Mouse (Mus musculus) liver, embryonic 12.5 days (tissue): ENCODE measurements around the gene Gkap1. TPM values are rescaled to one million over a fixed set of nuclear protein-coding genes. Genes with fewer than 3 reads are reported as not detected.

Source experiments
- ATAC-seq: fragments of 200-750 bp; cut with Nextera tagmentation; 2 replicates; pipeline ENCODE4 v1.8.0; 2017; ENCODE audit warnings: moderate number of reproducible peaks, mild to moderate bottlenecking, moderate library complexity
- H3K27ac ChIP-seq: fragments of 300-500 bp; sonication (generic); 2 replicates; pipeline ENCODE4 v1.5.1; 2016; ENCODE audit warnings: mild to moderate bottlenecking
- H3K27me3 ChIP-seq: fragments of 300-500 bp; sonication (generic); replicated peaks from 2 replicates; pipeline ENCODE4 v1.6.1; 2016; ENCODE audit warnings: mild to moderate bottlenecking, moderate library complexity
- H3K36me3 ChIP-seq: fragments of 300-500 bp; sonication (generic); 2 replicates; pipeline ENCODE4 v1.6.1; 2016; ENCODE audit warnings: mild to moderate bottlenecking, moderate library complexity
- H3K4me1 ChIP-seq: fragments of 300-500 bp; sonication (generic); 2 replicates; pipeline ENCODE4 v1.6.1; 2016
- H3K4me2 ChIP-seq: fragments of 300-500 bp; sonication (generic); 2 replicates; pipeline ENCODE4 v1.6.1; 2016; ENCODE audit warnings: mild to moderate bottlenecking, moderate library complexity
- H3K4me3 ChIP-seq: fragments of 300-500 bp; sonication (generic); 2 replicates; pipeline ENCODE4 v1.5.1; 2016; ENCODE audit warnings: mild to moderate bottlenecking, moderate library complexity
- H3K9ac ChIP-seq: fragments of 300-500 bp; sonication (generic); 2 replicates; pipeline ENCODE4 v1.6.1; 2016; ENCODE audit warnings: mild to moderate bottlenecking, moderate library complexity
- H3K9me3 ChIP-seq: fragments of 300-500 bp; sonication (generic); replicated peaks from 2 replicates; pipeline ENCODE4 v1.6.1; 2016; ENCODE audit warnings: mild to moderate bottlenecking, moderate library complexity
- WGBS: fragments of 180-500 bp; shearing (Covaris S2); methylation state at CpG from one replicate; pipeline ENCODE4 v1.1.7; 2016; ENCODE audit not compliant: insufficient replicate concordance; 5-methylcytosine and 5-hydroxymethylcytosine counted together
- polyA plus RNA-seq: library from polyadenylated mRNA; unstranded; fragments of >200 nt; fragmentation: Nextera tagmentation; extraction: Ambion mirVana; gene quantifications from 2 replicates; pipeline ENCODE4 v1.2.1, GENCODE M21; 2016

Gkap1 gene
- 9.0 and 9.1 TPM in 2 replicates for polyA plus RNA-seq

- Histone ChIP-seq H3K4me1 (peaks cover 26% of the 10 kb centered on the region), H3K9me3 (no peaks in the 10 kb centered on the region), H3K36me3 (no peaks in the 10 kb centered on the region), H3K27me3 (peaks cover 76% of the 10 kb centered on the region), H3K27ac (peak within 1 kb of the TSS; percentile 27; the same call in 1 of the 2 replicates), H3K4me3 (peak within 1 kb of the TSS; percentile 78), H3K9ac (peak within 1 kb of the TSS; percentile 81), H3K4me2 (peak within 1 kb of the TSS; percentile 95)
- no peak for ATAC-seq
- 58% methylated on average over 8 of the region's 8 CpGs for WGBS
These were observed at the start of gene Gkap1 for GRCm38 (mm10) chr13:58275599-58275998. Gene Gkap1, minus strand, starts transcription at chr13:58275699.

GRCm38 (mm10) chr13:58317768-58318167 lies 42.3 kb upstream of the Gkap1 start:
- H3K4me3 ChIP-seq, result no peak overlapping the region
- H3K27ac ChIP-seq, result no peak overlapping the region
- H3K9me3 ChIP-seq, result no peaks in the 10 kb centered on the region
- no peak overlapping the region for H3K4me2 ChIP-seq
- H3K27me3 ChIP-seq, result 0 out of 2 replicates have a peak, but pooled peaks cover 5% of the 10 kb centered on the region
- peaks cover 10% of the 10 kb centered on the region; the same call in 1 of the 2 replicates for H3K4me1 ChIP-seq
- no peaks in the 10 kb centered on the region for H3K36me3 ChIP-seq
- WGBS, result 46% methylated on average over 2 of the region's 2 CpGs
- H3K9ac ChIP-seq, result no peak overlapping the region
- no peak for ATAC-seq

- ATAC-seq, result peak; percentile 64
- H3K27ac ChIP-seq, result no peak overlapping the region
- 32% methylated on average over 6 of the region's 6 CpGs for WGBS
These were observed 39.5 kb upstream of the Gkap1 start for GRCm38 (mm10) chr13:58314991-58315390.

GRCm38 (mm10) chr13:58313758-58314157 lies 38.3 kb upstream of the Gkap1 start:
- Histone ChIP-seq H3K9ac (no peak overlapping the region), H3K36me3 (no peaks in the 10 kb centered on the region), H3K4me3 (no peak overlapping the region), H3K9me3 (no peaks in the 10 kb centered on the region), H3K27me3 (0 out of 2 replicates have a peak, but pooled peaks cover 5% of the 10 kb centered on the region), H3K27ac (no peak overlapping the region), H3K4me1 (peaks cover 10% of the 10 kb centered on the region; the same call in 1 of the 2 replicates), H3K4me2 (no peak overlapping the region)
- ATAC-seq, result no peak
- WGBS, result 58% methylated on average over 3 of the region's 3 CpGs

More at GRCm38 (mm10) chr13:58314991-58315390, 39.5 kb upstream of the Gkap1 start:
- Histone ChIP-seq H3K4me1 (peaks cover 10% of the 10 kb centered on the region; the same call in 1 of the 2 replicates), H3K4me2 (no peak overlapping the region), H3K9me3 (no peaks in the 10 kb centered on the region), H3K9ac (no peak overlapping the region), H3K4me3 (no peak overlapping the region), H3K36me3 (no peaks in the 10 kb centered on the region), H3K27me3 (0 out of 2 replicates have a peak, but pooled peaks cover 5% of the 10 kb centered on the region)

GRCm38 (mm10) chr13:58311351-58311750 lies 35.9 kb upstream of the Gkap1 start:
- H3K27me3 ChIP-seq, result no peaks in the 10 kb centered on the region
- no peak overlapping the region for H3K4me2 ChIP-seq
- H3K9ac ChIP-seq, result no peak overlapping the region
- H3K27ac ChIP-seq, result no peak overlapping the region
- 44% methylated on average over 3 of the region's 3 CpGs for WGBS
- H3K4me1 ChIP-seq, result peaks cover 10% of the 10 kb centered on the region; the same call in 1 of the 2 replicates
- no peak overlapping the region for H3K4me3 ChIP-seq
- H3K36me3 ChIP-seq, result no peaks in the 10 kb centered on the region
- no peak for ATAC-seq
- no peaks in the 10 kb centered on the region for H3K9me3 ChIP-seq

- H3K4me2 ChIP-seq, result no peak overlapping the region
- H3K4me1 ChIP-seq, result peaks cover 6% of the 10 kb centered on the region; the same call in 1 of the 2 replicates
- no peak overlapping the region for H3K9ac ChIP-seq
- H3K27ac ChIP-seq, result no peak overlapping the region
- H3K27me3 ChIP-seq, result no peaks in the 10 kb centered on the region
- ATAC-seq, result no peak
- no peaks in the 10 kb centered on the region for H3K36me3 ChIP-seq
- 66% methylated on average over 8 of the region's 8 CpGs for WGBS
- H3K4me3 ChIP-seq, result no peak overlapping the region
- no peaks in the 10 kb centered on the region for H3K9me3 ChIP-seq
These were observed 34.0 kb upstream of the Gkap1 start for GRCm38 (mm10) chr13:58309499-58309898.

GRCm38 (mm10) chr13:58307453-58307852 lies 32.0 kb upstream of the Gkap1 start:
- no peaks in the 10 kb centered on the region for H3K4me1 ChIP-seq
- 74% methylated on average over 5 of the region's 5 CpGs for WGBS
- H3K9me3 ChIP-seq, result no peaks in the 10 kb centered on the region
- no peak overlapping the region for H3K4me3 ChIP-seq
- no peak overlapping the region for H3K4me2 ChIP-seq
- no peaks in the 10 kb centered on the region for H3K27me3 ChIP-seq
- ATAC-seq, result no peak
- H3K27ac ChIP-seq, result no peak overlapping the region
- H3K36me3 ChIP-seq, result no peaks in the 10 kb centered on the region
- no peak overlapping the region for H3K9ac ChIP-seq

GRCm38 (mm10) chr13:58305230-58305629 lies 29.7 kb upstream of the Gkap1 start:
- no peaks in the 10 kb centered on the region for H3K9me3 ChIP-seq
- no peak for ATAC-seq
- no peaks in the 10 kb centered on the region for H3K36me3 ChIP-seq
- no peaks in the 10 kb centered on the region for H3K4me1 ChIP-seq
- H3K27me3 ChIP-seq, result no peaks in the 10 kb centered on the region
- H3K27ac ChIP-seq, result no peak overlapping the region
- H3K4me2 ChIP-seq, result no peak overlapping the region
- no peak overlapping the region for H3K4me3 ChIP-seq
- no peak overlapping the region for H3K9ac ChIP-seq
- 61% methylated on average over 2 of the region's 2 CpGs for WGBS

GRCm38 (mm10) chr13:58302421-58303145 lies 27.1 kb upstream of the Gkap1 start:
- Histone ChIP-seq H3K4me3 (no peak overlapping the region), H3K4me1 (no peaks in the 10 kb centered on the region), H3K9ac (no peak overlapping the region), H3K4me2 (no peak overlapping the region), H3K27me3 (no peaks in the 10 kb centered on the region), H3K36me3 (no peaks in the 10 kb centered on the region), H3K9me3 (no peaks in the 10 kb centered on the region), H3K27ac (no peak overlapping the region)
- WGBS, result 61% methylated on average over 9 of the region's 9 CpGs
- no peak for ATAC-seq

- no peak for ATAC-seq
- no peaks in the 10 kb centered on the region for H3K27me3 ChIP-seq
- H3K36me3 ChIP-seq, result no peaks in the 10 kb centered on the region
- H3K4me3 ChIP-seq, result no peak overlapping the region
- H3K4me1 ChIP-seq, result 0 out of 2 replicates have a peak, but pooled peaks cover 4% of the 10 kb centered on the region
- no peaks in the 10 kb centered on the region for H3K9me3 ChIP-seq
- WGBS, result 72% methylated on average over 6 of the region's 6 CpGs
- no peak overlapping the region for H3K4me2 ChIP-seq
- no peak overlapping the region for H3K9ac ChIP-seq
- no peak overlapping the region for H3K27ac ChIP-seq
These were observed 26.5 kb upstream of the Gkap1 start for GRCm38 (mm10) chr13:58301961-58302360.

- Histone ChIP-seq H3K9me3 (no peaks in the 10 kb centered on the region), H3K27ac (no peak overlapping the region), H3K9ac (no peak overlapping the region), H3K36me3 (no peaks in the 10 kb centered on the region), H3K27me3 (no peaks in the 10 kb centered on the region), H3K4me2 (no peak overlapping the region), H3K4me1 (0 out of 2 replicates have a peak, but pooled peaks cover 4% of the 10 kb centered on the region), H3K4me3 (no peak overlapping the region)
- 79% methylated on average over 3 of the region's 3 CpGs for WGBS
- ATAC-seq, result no peak
These were observed 23.3 kb upstream of the Gkap1 start for GRCm38 (mm10) chr13:58298756-58299155.

GRCm38 (mm10) chr13:58295582-58295981 lies 20.1 kb upstream of the Gkap1 start:
- no peaks in the 10 kb centered on the region for H3K27me3 ChIP-seq
- H3K4me2 ChIP-seq, result no peak overlapping the region
- H3K4me1 ChIP-seq, result peaks cover 12% of the 10 kb centered on the region; the same call in 1 of the 2 replicates
- H3K27ac ChIP-seq, result no peak overlapping the region
- no peaks in the 10 kb centered on the region for H3K9me3 ChIP-seq
- H3K4me3 ChIP-seq, result no peak overlapping the region
- no peak overlapping the region for H3K9ac ChIP-seq
- WGBS, result 59% methylated on average over 3 of the region's 3 CpGs
- no peaks in the 10 kb centered on the region for H3K36me3 ChIP-seq
- ATAC-seq, result no peak
